Mouse (Mus musculus) thymus, adult 2 months (tissue): ENCODE data around the gene Dnajc3.

Source experiments
- CTCF ChIP-seq: fragments of 200-500 bp; IDR thresholded peaks from 2 replicates; pipeline ENCODE4 v1.5.1; 2012; ENCODE audit warnings: mild to moderate bottlenecking, control low read depth, low read length, moderate library complexity, borderline replicate concordance; ENCODE audit not compliant: control insufficient read depth, poor library complexity, insufficient read depth; ENCODE audit errors: extremely low read depth
- POLR2A ChIP-seq: fragments of 200-500 bp; IDR thresholded peaks from 2 replicates; pipeline ENCODE4 v1.6.1; 2012; ENCODE audit warnings: mild to moderate bottlenecking, low read length, control low read depth, moderate library complexity; ENCODE audit not compliant: control insufficient read depth, poor library complexity, insufficient read depth; ENCODE audit errors: extremely low read depth

DNA sequence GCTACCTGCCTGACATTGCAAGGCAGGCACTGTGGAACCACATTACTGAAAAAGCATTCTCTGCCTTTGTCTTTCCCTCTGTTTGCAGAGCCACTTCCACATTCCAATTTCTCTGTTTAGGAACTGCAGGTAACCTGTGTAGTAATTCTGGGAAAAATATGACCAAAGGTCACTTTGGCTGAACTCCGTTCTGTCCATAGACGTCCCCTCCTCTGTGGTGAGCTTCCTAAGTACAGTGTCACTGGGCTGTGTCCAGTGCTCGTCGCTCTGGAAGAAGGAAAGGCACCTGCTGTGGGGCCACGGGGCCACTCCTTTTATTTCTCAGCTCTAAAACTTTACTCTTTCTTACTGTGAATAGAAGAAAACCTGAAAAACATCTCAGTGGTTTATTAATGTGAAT, 42.6 kb downstream of the Dnajc3 start:
- TF ChIP-seq CTCF (no peak), POLR2A (no peak)
